Mouse (Mus musculus) heart, embryonic 11.5 days (tissue): ENCODE results near the gene Ptpn14. TPM values are rescaled to one million over a fixed set of nuclear protein-coding genes. Genes with fewer than 3 reads are reported as not detected.

Experiments used
- ATAC-seq: fragments of 200-750 bp; cut with Nextera tagmentation; replicated peaks from 2 replicates; pipeline ENCODE4 v1.8.0; 2017; ENCODE audit warnings: moderate library complexity; ENCODE audit not compliant: insufficient number of reproducible peaks, low FRiP score, low TSS enrichment
- H3K27ac ChIP-seq: fragments of 300-500 bp; sonication (generic); 2 replicates; pipeline ENCODE4 v1.5.1; 2014; ENCODE audit warnings: mild to moderate bottlenecking, low read depth, low read length
- H3K27me3 ChIP-seq: fragments of 300-500 bp; sonication (generic); 2 replicates; pipeline ENCODE4 v1.6.1; 2014; ENCODE audit warnings: mild to moderate bottlenecking, low read length, mixed read lengths; ENCODE audit not compliant: control insufficient read depth, insufficient read depth
- H3K36me3 ChIP-seq: fragments of 300-500 bp; sonication (generic); 2 replicates; pipeline ENCODE4 v1.6.1; 2014; ENCODE audit warnings: mild to moderate bottlenecking, low read length, moderate library complexity, mixed read lengths; ENCODE audit not compliant: control insufficient read depth, insufficient read depth
- H3K4me1 ChIP-seq: fragments of 300-500 bp; sonication (generic); 2 replicates; pipeline ENCODE4 v1.6.1; 2014; ENCODE audit warnings: low read length; ENCODE audit not compliant: control insufficient read depth, insufficient read depth
- H3K4me2 ChIP-seq: fragments of 300-500 bp; sonication (generic); 2 replicates; pipeline ENCODE4 v1.6.1; 2014; ENCODE audit warnings: mild to moderate bottlenecking, moderate library complexity
- H3K4me3 ChIP-seq: fragments of 300-500 bp; sonication (generic); 2 replicates; pipeline ENCODE4 v1.5.1; 2014; ENCODE audit warnings: low read depth, low read length
- H3K9ac ChIP-seq: fragments of 300-500 bp; sonication (generic); 2 replicates; pipeline ENCODE4 v1.6.1; 2014; ENCODE audit warnings: mild to moderate bottlenecking, low read depth, low read length, moderate library complexity
- H3K9me3 ChIP-seq: fragments of 300-500 bp; sonication (generic); replicated peaks from 2 replicates; pipeline ENCODE4 v1.6.1; 2016; ENCODE audit warnings: low read length; ENCODE audit not compliant: control insufficient read depth
- WGBS: fragments of 180-500 bp; shearing (Covaris S2); extraction: QIAGEN DNeasy Blood & Tissue Kit; methylation state at CpG from one replicate; pipeline ENCODE4 v1.1.7; 2014; ENCODE audit not compliant: insufficient replicate concordance; 5-methylcytosine and 5-hydroxymethylcytosine counted together
- polyA plus RNA-seq: library from polyadenylated mRNA; unstranded; fragments of >200 nt; fragmentation: Nextera tagmentation; extraction: Ambion mirVana; gene quantifications from 2 replicates; pipeline ENCODE4 v1.2.1, GENCODE M21; 2014

Ptpn14 gene
- polyA plus RNA-seq, 1 experiment from 2014 or later = 10.1 TPM

DNA sequence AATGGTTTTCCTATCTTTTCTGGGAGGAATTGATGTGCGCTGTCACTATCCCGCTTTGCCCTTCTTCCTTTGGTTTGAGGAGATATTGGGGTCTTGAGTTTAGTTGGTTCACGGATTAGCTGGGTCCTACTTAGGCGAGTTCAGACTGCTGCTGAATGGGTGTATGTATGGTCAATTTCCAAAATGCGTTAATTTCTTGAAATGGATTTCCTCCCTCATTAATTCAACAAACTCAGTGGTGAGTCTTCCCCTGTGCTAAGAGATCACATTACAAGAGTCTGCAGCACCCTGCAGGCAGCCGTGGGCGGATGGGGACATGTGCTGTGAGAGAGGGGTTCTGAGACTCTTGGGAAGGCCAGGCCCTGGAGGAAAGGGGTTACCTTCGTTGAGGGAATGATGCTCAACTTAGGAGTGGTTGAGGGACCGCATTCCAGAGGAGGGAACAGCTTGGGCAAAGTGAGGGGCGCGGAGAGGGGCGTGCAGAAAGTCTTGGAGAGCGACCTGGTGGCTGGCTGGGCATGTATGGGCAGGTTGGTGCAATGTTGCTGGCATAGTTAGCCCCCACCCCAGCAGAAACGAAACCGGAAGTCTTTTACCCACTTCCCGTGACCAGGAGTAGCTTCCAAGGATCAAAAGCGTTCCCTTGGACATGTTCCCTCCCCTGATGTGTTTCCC, 1.2 kb downstream of the Ptpn14 start:
- peak overlapping the region; percentile 92; the same call in 1 of the 2 replicates for H3K27ac ChIP-seq
- peak overlapping the region; percentile 91 for H3K4me2 ChIP-seq
- peaks cover 20% of the 10 kb centered on the region for H3K4me1 ChIP-seq
- H3K36me3 ChIP-seq = 0 out of 2 replicates have a peak, but pooled peaks cover 4% of the 10 kb centered on the region
- WGBS = 7% methylated on average over 17 of the region's 17 CpGs
- no peaks in the 10 kb centered on the region for H3K27me3 ChIP-seq
- H3K9ac ChIP-seq = peak overlapping the region; percentile 88
- no peak for ATAC-seq
- no peaks in the 10 kb centered on the region for H3K9me3 ChIP-seq
- H3K4me3 ChIP-seq = peak overlapping the region; percentile 77

DNA sequence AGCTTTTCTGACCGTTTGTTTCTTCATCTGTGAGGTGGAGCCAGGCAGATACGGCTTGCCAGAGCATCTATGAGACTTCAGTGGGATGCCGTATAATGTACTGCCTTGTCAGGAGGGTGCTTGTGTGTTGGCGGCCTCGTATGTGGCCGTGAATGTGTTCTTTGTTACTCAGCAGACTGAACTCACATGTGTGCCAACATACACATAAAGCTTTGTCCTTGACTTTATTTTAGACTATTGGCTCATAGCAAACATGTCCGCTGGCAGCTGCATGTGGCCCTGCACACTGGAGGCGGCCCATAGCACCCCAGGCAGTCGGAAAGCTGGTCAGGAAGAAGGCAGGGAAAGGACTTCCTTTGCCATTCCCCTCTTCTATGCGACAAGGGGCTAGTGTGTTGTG, 3.6 kb downstream of the Ptpn14 start:
- H3K4me2 ChIP-seq = no peak overlapping the region
- 71% methylated on average over 10 of the region's 10 CpGs for WGBS
- 0 out of 2 replicates have a peak, but pooled peaks cover 4% of the 10 kb centered on the region for H3K36me3 ChIP-seq
- ATAC-seq = no peak
- H3K4me3 ChIP-seq = no peak overlapping the region
- H3K4me1 ChIP-seq = peaks cover 20% of the 10 kb centered on the region
- no peaks in the 10 kb centered on the region for H3K27me3 ChIP-seq
- H3K9me3 ChIP-seq = no peaks in the 10 kb centered on the region
- H3K27ac ChIP-seq = 0 out of 2 replicates have a peak overlapping the region, but pooled peaks have one; percentile 15
- H3K9ac ChIP-seq = no peak overlapping the region

DNA sequence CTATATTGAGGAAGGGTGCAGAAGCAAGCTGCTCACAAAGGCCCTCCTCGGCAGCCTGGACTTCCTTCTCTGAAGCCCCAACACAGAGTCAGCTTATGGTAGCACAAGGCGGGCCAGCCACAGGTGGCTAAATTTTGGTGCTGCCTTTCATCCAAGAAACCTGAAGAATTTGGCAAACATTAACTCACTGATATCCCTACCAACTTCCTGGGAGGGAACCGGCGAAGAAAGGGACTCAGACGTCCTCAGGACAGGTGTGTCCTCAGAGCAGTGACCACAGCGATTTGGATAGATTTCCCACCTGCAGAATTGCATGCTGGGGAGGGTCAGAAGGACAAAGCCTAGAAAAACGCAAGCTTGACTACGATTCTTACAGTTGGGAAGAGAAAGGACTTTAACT, 4.1 kb downstream of the Ptpn14 start:
- ATAC-seq = no peak
- WGBS = 81% methylated on average over 8 of the region's 8 CpGs

DNA sequence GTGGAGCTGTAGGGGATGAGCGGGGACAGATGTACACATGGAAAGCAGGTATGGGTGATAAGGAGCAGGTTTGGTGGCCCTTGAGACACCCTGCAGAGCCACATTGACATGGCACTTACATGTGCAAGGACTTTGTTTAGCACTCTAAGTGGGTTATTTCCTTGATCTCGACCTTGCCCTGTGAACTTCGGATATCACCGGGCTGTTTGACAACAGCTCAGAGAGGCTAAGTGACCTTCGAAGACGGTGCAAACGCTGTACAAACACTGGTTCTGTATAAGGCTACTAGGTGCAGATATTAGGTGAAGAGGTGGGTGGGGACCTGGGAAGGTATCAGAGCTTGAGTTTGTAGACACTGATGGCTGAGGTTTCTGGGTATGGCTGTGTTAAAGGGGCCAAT, 12.0 kb downstream of the Ptpn14 start:
- H3K27me3 ChIP-seq = no peaks in the 10 kb centered on the region
- no peak for ATAC-seq
- 70% methylated on average over 7 of the region's 7 CpGs for WGBS
- H3K9me3 ChIP-seq = no peaks in the 10 kb centered on the region
- H3K4me1 ChIP-seq = peaks cover 16% of the 10 kb centered on the region
- no peak overlapping the region for H3K4me2 ChIP-seq
- no peak overlapping the region for H3K27ac ChIP-seq
- H3K4me3 ChIP-seq = no peak overlapping the region
- H3K36me3 ChIP-seq = no peaks in the 10 kb centered on the region
- no peak overlapping the region for H3K9ac ChIP-seq

More for the DNA sequence above, 4.1 kb downstream of the Ptpn14 start:
- H3K4me3 ChIP-seq = no peak overlapping the region
- no peaks in the 10 kb centered on the region for H3K27me3 ChIP-seq
- H3K27ac ChIP-seq = no peak overlapping the region
- 0 out of 2 replicates have a peak, but pooled peaks cover 4% of the 10 kb centered on the region for H3K36me3 ChIP-seq
- no peaks in the 10 kb centered on the region for H3K9me3 ChIP-seq
- H3K4me1 ChIP-seq = peaks cover 19% of the 10 kb centered on the region
- no peak overlapping the region for H3K4me2 ChIP-seq
- no peak overlapping the region for H3K9ac ChIP-seq

DNA sequence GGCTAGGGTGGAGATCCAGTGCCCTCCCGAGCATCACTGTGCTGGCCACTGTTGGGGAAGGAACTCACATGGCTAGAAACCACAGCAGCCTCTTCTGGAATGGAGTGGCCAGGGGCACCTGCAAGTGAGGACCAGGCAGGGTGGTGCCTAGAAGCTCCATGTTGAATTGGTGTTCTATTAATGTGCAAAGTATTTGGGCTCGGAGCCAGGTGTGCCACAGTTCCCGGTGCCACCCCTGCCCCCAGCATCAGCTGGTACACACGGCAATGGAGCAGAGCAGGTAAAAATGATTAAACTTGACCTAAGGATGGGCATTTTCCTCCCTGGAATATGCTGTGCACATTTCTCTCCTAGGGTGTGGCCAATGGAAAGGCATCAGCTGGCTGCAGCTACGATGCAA, 14.0 kb downstream of the Ptpn14 start:
- no peak overlapping the region for H3K27ac ChIP-seq
- 87% methylated on average over 5 of the region's 5 CpGs for WGBS
- H3K4me1 ChIP-seq = peaks cover 22% of the 10 kb centered on the region
- ATAC-seq = no peak
- H3K9ac ChIP-seq = no peak overlapping the region
- H3K4me3 ChIP-seq = no peak overlapping the region
- no peaks in the 10 kb centered on the region for H3K27me3 ChIP-seq
- no peak overlapping the region for H3K4me2 ChIP-seq
- no peaks in the 10 kb centered on the region for H3K36me3 ChIP-seq
- no peaks in the 10 kb centered on the region for H3K9me3 ChIP-seq

DNA sequence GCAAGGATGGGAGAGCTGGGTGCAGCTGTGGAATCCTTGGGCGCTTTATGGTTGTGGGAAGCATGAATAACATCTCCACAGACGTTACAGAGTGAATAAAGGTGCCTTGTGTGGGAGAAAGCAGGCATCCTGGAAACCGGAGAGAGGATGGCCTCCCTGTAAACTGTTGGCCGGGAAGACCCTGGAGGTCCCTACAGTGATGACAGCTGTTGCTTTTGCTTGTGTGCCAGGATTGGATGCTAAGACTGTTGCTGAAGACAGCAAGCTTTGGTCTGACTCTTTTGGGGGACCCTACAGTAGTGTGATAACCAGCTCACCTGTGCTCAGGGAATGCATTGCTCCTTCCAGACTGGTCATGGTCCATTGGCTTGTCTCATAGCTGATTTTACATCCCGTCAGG, 15.1 kb downstream of the Ptpn14 start:
- H3K36me3 ChIP-seq = no peaks in the 10 kb centered on the region
- peaks cover 20% of the 10 kb centered on the region for H3K4me1 ChIP-seq
- no peak overlapping the region for H3K4me2 ChIP-seq
- H3K27ac ChIP-seq = no peak overlapping the region
- no peak overlapping the region for H3K9ac ChIP-seq
- no peak overlapping the region for H3K4me3 ChIP-seq
- WGBS = 85% methylated on average over 5 of the region's 5 CpGs
- H3K9me3 ChIP-seq = no peaks in the 10 kb centered on the region
- no peak for ATAC-seq
- H3K27me3 ChIP-seq = no peaks in the 10 kb centered on the region

DNA sequence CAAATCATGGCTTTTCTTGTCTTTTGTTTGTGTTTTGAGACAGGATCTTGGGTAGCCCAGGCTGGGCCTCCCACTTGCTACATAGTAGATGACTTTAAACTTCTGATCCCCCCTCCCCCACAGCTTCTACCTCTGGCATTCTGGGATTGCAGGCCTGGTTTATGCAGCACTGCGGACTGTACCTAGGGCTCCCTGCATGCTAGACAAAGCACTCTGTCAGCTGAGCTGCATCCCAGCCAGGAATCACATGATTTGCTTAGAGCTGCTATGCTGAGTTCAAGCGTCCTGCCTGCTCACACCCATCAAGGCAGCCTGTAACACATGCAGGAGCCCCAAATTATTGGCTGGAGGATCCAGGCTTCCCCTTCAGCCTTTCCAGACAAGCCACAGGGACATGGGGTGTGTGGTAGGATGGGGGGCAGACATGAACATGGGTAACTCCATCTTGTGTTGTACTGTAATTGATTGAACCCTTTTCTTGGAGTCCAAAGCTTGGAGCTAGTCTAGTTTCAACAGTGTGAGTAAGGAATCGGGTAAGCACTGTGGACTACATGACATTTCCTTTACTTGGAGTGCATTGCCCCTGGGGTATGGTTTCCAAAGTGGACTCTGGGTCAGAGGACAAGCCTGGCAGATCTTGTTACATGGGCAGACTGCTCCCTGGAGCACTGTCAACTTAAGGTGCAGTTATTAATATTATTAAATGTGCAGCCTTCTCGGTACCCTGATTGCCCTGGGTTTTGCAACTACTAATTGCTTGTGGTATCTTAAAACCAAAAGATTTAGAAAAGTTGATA, 17.0 kb downstream of the Ptpn14 start:
- Histone ChIP-seq H3K4me2 (no peak overlapping the region), H3K27me3 (no peaks in the 10 kb centered on the region), H3K27ac (0 out of 2 replicates have a peak overlapping the region, but pooled peaks have one; percentile 12), H3K9me3 (no peaks in the 10 kb centered on the region), H3K4me1 (peaks cover 19% of the 10 kb centered on the region), H3K9ac (no peak overlapping the region), H3K36me3 (no peaks in the 10 kb centered on the region), H3K4me3 (no peak overlapping the region)
- peak; percentile 42; the same call in 1 of the 2 replicates for ATAC-seq
- 46% methylated on average over 4 of the region's 4 CpGs for WGBS

DNA sequence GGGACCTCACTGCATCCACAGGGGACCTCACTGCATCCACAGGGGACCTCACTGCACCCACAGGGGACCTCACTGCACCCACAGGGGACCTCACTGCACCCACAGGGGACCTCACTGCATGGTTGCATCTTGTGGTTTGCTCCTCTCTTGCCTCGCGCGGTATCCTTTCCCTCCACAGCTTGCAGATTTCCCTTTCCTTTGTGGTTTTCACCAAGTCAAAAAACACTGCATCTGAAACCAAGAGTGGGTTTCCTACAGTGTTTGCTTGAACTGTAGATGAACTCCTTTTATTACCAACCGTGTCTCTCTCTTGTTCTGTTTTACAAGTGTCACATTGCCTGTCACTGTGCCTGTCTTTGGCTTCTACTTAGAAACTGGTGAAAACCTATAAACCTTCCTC, 18.5 kb downstream of the Ptpn14 start:
- no peaks in the 10 kb centered on the region for H3K27me3 ChIP-seq

More for the DNA sequence above, 18.5 kb downstream of the Ptpn14 start:
- Histone ChIP-seq H3K4me1 (peaks cover 20% of the 10 kb centered on the region), H3K9me3 (no peaks in the 10 kb centered on the region), H3K9ac (no peak overlapping the region), H3K4me2 (no peak overlapping the region), H3K36me3 (no peaks in the 10 kb centered on the region), H3K27ac (no peak overlapping the region), H3K4me3 (no peak overlapping the region)
- no peak for ATAC-seq
- WGBS = 79% methylated on average over 4 of the region's 4 CpGs
